Mouse (Mus musculus) MEL (cell line): Measurements from ENCODE around the gene Hba-x. TPM values are rescaled to one million over a fixed set of nuclear protein-coding genes. Genes with fewer than 3 reads are reported as not detected.
"Not testable (repeated sequence)": the region's sequence is repeated elsewhere in the genome, so short reads cannot be mapped to it uniquely, and the experiment has no call there.

ENCODE experiments used
- DNase-seq: peaks from one replicate; pipeline ENCODE4 v3.0.0; 2011; ENCODE audit warnings: low read depth, low spot score
- H3K27ac ChIP-seq: 2 replicates; pipeline ENCODE4 v1.5.1; 2012; ENCODE audit warnings: low read depth, mild to moderate bottlenecking, control low read depth, low read length, moderate library complexity; ENCODE audit not compliant: control insufficient read depth
- H3K27me3 ChIP-seq, 2 experiments: fragments of 150-350 bp in 1 of 2; sonication (generic) in 1 of 2; 2 replicates each; pipeline ENCODE4 v1.6.1; 2012; ENCODE audit warnings: low read length in 2 of 2, mild to moderate bottlenecking in 2 of 2, improper control_type of control experiment in 1 of 2, moderate library complexity in 1 of 2; ENCODE audit not compliant: insufficient read depth in 2 of 2, control insufficient read depth in 1 of 2
- H3K36me3 ChIP-seq, 2 experiments: 2 replicates each; pipeline ENCODE4 v1.6.1; 2012 to 2014; ENCODE audit warnings: low read length in 2 of 2, improper control_type of control experiment in 1 of 2, inconsistent platforms in 1 of 2, mild to moderate bottlenecking in 1 of 2; ENCODE audit not compliant: insufficient read depth in 2 of 2, control insufficient read depth in 1 of 2
- H3K4me1 ChIP-seq, 2 experiments: fragments of 150-350 bp in 1 of 2; sonication (generic) in 1 of 2; 2 replicates each; pipeline ENCODE4 v1.6.1; 2012; ENCODE audit warnings: low read length in 2 of 2, improper control_type of control experiment in 1 of 2, mild to moderate bottlenecking in 1 of 2; ENCODE audit not compliant: insufficient read depth in 2 of 2, control insufficient read depth in 1 of 2
- H3K4me3 ChIP-seq, 2 experiments: fragments of 150-350 bp in 1 of 2; sonication (generic) in 1 of 2; 2 replicates each; pipeline ENCODE4 v1.5.1; 2012; ENCODE audit warnings: low read depth in 2 of 2, low read length in 2 of 2, mild to moderate bottlenecking in 2 of 2, moderate library complexity in 2 of 2, control low read depth in 1 of 2, improper control_type of control experiment in 1 of 2; ENCODE audit not compliant: control insufficient read depth in 1 of 2, insufficient read depth in 1 of 2
- H3K79me2 ChIP-seq: 2 replicates; pipeline ENCODE4 v1.6.1; 2012; ENCODE audit warnings: mild to moderate bottlenecking, low read length, moderate library complexity; ENCODE audit not compliant: control insufficient read depth, poor library complexity, insufficient read depth
- H3K9ac ChIP-seq: 2 replicates; pipeline ENCODE4 v1.6.1; 2012; ENCODE audit warnings: low read depth, mild to moderate bottlenecking, control low read depth, low read length, moderate library complexity; ENCODE audit not compliant: control insufficient read depth, poor library complexity, severe bottlenecking
- H3K9me3 ChIP-seq: fragments of 150-350 bp; sonication (generic); replicated peaks from 2 replicates; pipeline ENCODE4 v1.6.1; 2012; ENCODE audit warnings: mild to moderate bottlenecking, low read length, improper control_type of control experiment, moderate library complexity; ENCODE audit not compliant: insufficient read depth
- BHLHE40 ChIP-seq: IDR thresholded peaks from 2 replicates; pipeline ENCODE4 v1.6.1; 2012; ENCODE audit warnings: low read depth, mild to moderate bottlenecking, inconsistent platforms, low read length, improper control_type of control experiment, borderline replicate concordance
- CHD1 ChIP-seq: IDR thresholded peaks from 2 replicates; pipeline ENCODE4 v1.6.1; 2012; ENCODE audit warnings: low read depth, mild to moderate bottlenecking, inconsistent platforms, low read length, improper control_type of control experiment
- CTCF ChIP-seq, 3 experiments: IDR thresholded peaks in 2 of 3; conservative IDR thresholded peaks in 1 of 3; 2 replicates each; pipeline ENCODE4 v1.5.1; 2011 to 2012; ENCODE audit warnings: low read length in 3 of 3, low read depth in 2 of 3, mild to moderate bottlenecking in 2 of 3, improper control_type of control experiment in 1 of 3, inconsistent platforms in 1 of 3, mixed read lengths in 1 of 3, moderate library complexity in 1 of 3; ENCODE audit not compliant: control insufficient read depth in 1 of 3, insufficient read depth in 1 of 3, poor library complexity in 1 of 3, severe bottlenecking in 1 of 3
- E2F4 ChIP-seq: IDR thresholded peaks from 2 replicates; pipeline ENCODE4 v1.6.1; 2011; ENCODE audit warnings: low read depth, low read length, improper control_type of control experiment, borderline replicate concordance
- ELF1 ChIP-seq: IDR thresholded peaks from 2 replicates; pipeline ENCODE4 v1.6.1; 2014; ENCODE audit warnings: low read depth, mild to moderate bottlenecking, inconsistent platforms, low read length, improper control_type of control experiment, moderate library complexity
- ETS1 ChIP-seq: IDR thresholded peaks from 2 replicates; pipeline ENCODE4 v1.6.1; 2012; ENCODE audit warnings: low read depth, mild to moderate bottlenecking, inconsistent platforms, low read length, improper control_type of control experiment, moderate library complexity
- GATA1 ChIP-seq: IDR thresholded peaks from 2 replicates; pipeline ENCODE4 v1.6.1; 2011; ENCODE audit warnings: low read depth, low read length, improper control_type of control experiment
- HCFC1 ChIP-seq: IDR thresholded peaks from 2 replicates; pipeline ENCODE4 v1.6.1; 2012; ENCODE audit warnings: low read depth, mild to moderate bottlenecking, inconsistent platforms, low read length, improper control_type of control experiment, moderate library complexity
- MAFK ChIP-seq: IDR thresholded peaks from 2 replicates; pipeline ENCODE4 v1.6.1; 2011; ENCODE audit warnings: low read depth, mild to moderate bottlenecking, low read length, improper control_type of control experiment, borderline replicate concordance
- MAZ ChIP-seq: IDR thresholded peaks from 2 replicates; pipeline ENCODE4 v1.6.1; 2012; ENCODE audit warnings: low read depth, mild to moderate bottlenecking, inconsistent platforms, low read length, improper control_type of control experiment
- MXI1 ChIP-seq: IDR thresholded peaks from 2 replicates; pipeline ENCODE4 v1.6.1; 2011; ENCODE audit warnings: mild to moderate bottlenecking, low read depth, low read length, improper control_type of control experiment
- POLR2A ChIP-seq, 2 experiments: IDR thresholded peaks; 2 replicates each; pipeline ENCODE4 v1.6.1; 2011 to 2012; ENCODE audit warnings: low read length in 2 of 2, mild to moderate bottlenecking in 2 of 2, control low read depth in 1 of 2, improper control_type of control experiment in 1 of 2, low read depth in 1 of 2, moderate library complexity in 1 of 2; ENCODE audit not compliant: control insufficient read depth in 1 of 2, insufficient read depth in 1 of 2, poor library complexity in 1 of 2
- POLR2AphosphoS2 ChIP-seq: IDR thresholded peaks from 2 replicates; pipeline ENCODE4 v1.6.1; 2011; ENCODE audit warnings: low read length, improper control_type of control experiment
- RAD21 ChIP-seq: IDR thresholded peaks from 2 replicates; pipeline ENCODE4 v1.6.1; 2011; ENCODE audit warnings: mild to moderate bottlenecking, low read depth, low read length, improper control_type of control experiment
- RCOR1 ChIP-seq: IDR thresholded peaks from 2 replicates; pipeline ENCODE4 v1.6.1; 2012; ENCODE audit warnings: low read depth, mild to moderate bottlenecking, inconsistent platforms, low read length, improper control_type of control experiment
- SMC3 ChIP-seq: IDR thresholded peaks from 2 replicates; pipeline ENCODE4 v1.6.1; 2011; ENCODE audit warnings: low read depth, low read length, improper control_type of control experiment
- TCF12 ChIP-seq: IDR thresholded peaks from 2 replicates; pipeline ENCODE4 v1.6.1; 2014; ENCODE audit warnings: low read depth, mild to moderate bottlenecking, inconsistent platforms, low read length, improper control_type of control experiment, moderate library complexity
- ZC3H11A ChIP-seq: IDR thresholded peaks from 2 replicates; pipeline ENCODE4 v1.6.1; 2012; ENCODE audit warnings: low read depth, mild to moderate bottlenecking, inconsistent platforms, low read length, improper control_type of control experiment
- polyA plus RNA-seq, 2 experiments: library from polyadenylated mRNA; stranded (reverse) in 1 of 2; unstranded in 1 of 2; fragments of >175 nt in 1 of 2; fragments of >200 nt in 1 of 2; gene quantifications; 2 replicates each; pipeline versions ENCODE4 v1.2.1 to v1.2.4; 2012; ENCODE audit warnings: low replicate concordance in 2 of 2, low read depth in 1 of 2; ENCODE audit not compliant: insufficient read length in 2 of 2, insufficient read depth in 1 of 2, missing spikeins in 1 of 2
- total RNA-seq: library from RNA; depleted of rRNA; stranded (reverse); fragments of 300-350 nt; gene quantifications from 2 replicates; pipeline ENCODE4 v1.2.3, GENCODE M21; 2012

Gene Hba-x
- total and polyA plus RNA-seq, 3 experiments, result 0.13 TPM; not detected in 2

DNA sequence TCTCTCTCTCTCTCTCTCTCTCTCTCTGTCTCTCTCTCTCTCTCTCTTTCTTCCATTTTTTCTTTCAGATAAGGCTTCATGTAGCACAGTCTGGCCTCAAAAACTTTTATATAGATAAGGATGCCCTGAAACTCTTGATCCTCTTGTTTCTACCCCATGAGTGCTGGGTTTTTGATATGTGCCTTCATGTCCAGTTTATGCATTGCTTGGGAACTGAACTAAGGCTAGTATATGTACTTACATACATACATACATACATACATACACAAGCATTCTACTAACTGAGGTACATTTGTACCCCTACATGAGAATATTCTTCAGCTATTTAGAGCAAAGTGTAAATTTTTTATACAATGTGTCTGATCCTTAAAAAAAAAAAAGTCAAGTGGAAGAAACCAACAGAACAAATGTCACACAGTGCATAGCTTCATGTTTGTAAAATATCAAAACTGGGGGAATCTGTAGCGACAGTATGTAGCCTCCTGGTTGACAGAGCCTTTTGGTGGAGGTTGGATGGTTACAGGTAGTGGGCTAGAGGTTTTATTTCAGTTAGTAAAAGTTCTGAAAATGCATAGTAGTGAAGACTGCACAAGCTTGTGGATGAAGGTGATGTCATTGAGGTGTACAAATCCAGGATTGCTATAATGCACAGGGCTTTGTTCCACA, 21.8 kb downstream of the Hba-x start:
- H3K36me3 ChIP-seq, result no peaks in the 10 kb centered on the region; a peak in 1 of 4 replicates
- no peak for DNase-seq
- no peaks in the 10 kb centered on the region for H3K79me2 ChIP-seq
- no peak overlapping the region for H3K4me3 ChIP-seq
- no peak overlapping the region for H3K27ac ChIP-seq
- no peak overlapping the region for H3K9ac ChIP-seq
- TF ChIP-seq RCOR1, result no peak
- no peak for TF ChIP-seq MAZ
- TF ChIP-seq TCF12, result no peak
- TF ChIP-seq POLR2A (IDR thresholded peaks at IDR 0.05; ENCODE audit: control insufficient read depth in 1 of 2, insufficient read depth in 1 of 2, low read depth in 1 of 2, low read length in 2 of 2, poor library complexity in 1 of 2), result no peak
- TF ChIP-seq E2F4, result no peak
- TF ChIP-seq BHLHE40, result no peak
- H3K4me1 ChIP-seq, result peaks cover 2 to 7% of the 10 kb centered on the region in 2 experiments
- H3K9me3 ChIP-seq, result no peaks in the 10 kb centered on the region
- no peaks in the 10 kb centered on the region for H3K27me3 ChIP-seq

GRCm38 (mm10) chr11:32298532-32298918, 22.3 kb downstream of the Hba-x start:
- Histone ChIP-seq H3K9me3 (no peaks in the 10 kb centered on the region), H3K79me2 (no peaks in the 10 kb centered on the region), H3K27ac (no peak overlapping the region), H3K4me1 (peaks cover 2 to 6% of the 10 kb centered on the region in 2 experiments), H3K4me3 (no peak overlapping the region), H3K27me3 (no peaks in the 10 kb centered on the region), H3K9ac (no peak overlapping the region), H3K36me3 (no peaks in the 10 kb centered on the region; a peak in 1 of 4 replicates)
- TF ChIP-seq POLR2AphosphoS2 (no peak), MXI1 (no peak), MAZ (no peak), SMC3 (no peak), GATA1 (no peak), ETS1 (no peak), ELF1 (no peak), HCFC1 (no peak), MAFK (no peak), CHD1 (no peak)
- no peak for DNase-seq

DNA sequence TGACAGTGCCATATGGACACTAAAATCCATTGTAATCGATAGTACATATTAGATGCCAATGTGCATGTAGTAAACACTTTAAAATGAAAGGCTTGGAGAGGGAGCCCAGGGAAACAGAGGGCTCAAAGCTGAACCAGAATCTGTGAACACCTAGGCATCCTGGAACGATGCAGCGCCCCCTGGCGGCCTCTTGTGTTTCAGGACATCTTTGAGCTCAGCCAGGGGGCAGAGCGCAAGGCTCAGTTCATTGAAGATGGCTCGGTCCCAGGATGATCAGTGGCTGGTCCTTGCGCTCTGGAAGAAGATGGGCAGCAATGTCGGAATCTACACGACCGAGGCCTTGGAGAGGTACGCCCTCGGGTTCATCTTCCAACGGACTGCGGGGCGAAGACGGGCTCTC, 23.7 kb downstream of the Hba-x start, which contains the start of gene Hbq1a:
Gene Hbq1a (plus strand): TSS at position 205 of the 400 bp plus-strand sequence.
- not testable (repeated sequence) for H3K4me3 ChIP-seq, H3K9ac ChIP-seq, H3K9me3 ChIP-seq, H3K27me3 ChIP-seq, H3K79me2 ChIP-seq, H3K4me1 ChIP-seq, H3K27ac ChIP-seq, H3K36me3 ChIP-seq
- peak; percentile 40 for DNase-seq
- 0 out of 2 replicates have a peak, but pooled peaks have one; percentile 9 for TF ChIP-seq ZC3H11A
- peak; percentile 73 for TF ChIP-seq SMC3
- peak; percentile 36 for TF ChIP-seq RAD21
- TF ChIP-seq CTCF (IDR thresholded peaks at IDR 0.05 in 2 of 3, conservative IDR thresholded peaks at IDR 0.05 in 1 of 3; ENCODE audit: control insufficient read depth in 1 of 3, insufficient read depth in 1 of 3, low read depth in 2 of 3, low read length in 3 of 3, poor library complexity in 1 of 3, severe bottlenecking in 1 of 3), result peak; percentile 46 to 76 (median 69)
